Mouse (Mus musculus): ENCODE measurements around the gene Mcm6. TPM values are rescaled to one million over a fixed set of nuclear protein-coding genes. Genes with fewer than 3 reads are reported as not detected.
A peak's percentile ranks its signal among the peaks of the same experiment; 100 is the strongest.

Gene Mcm6
- polyA plus RNA-seq, 1 experiment = 7.3 TPM

- no peak overlapping the region for H3K4me3 ChIP-seq (ENCODE audit: low read depth, low read length)
- TF ChIP-seq POLR2A (IDR thresholded peaks at IDR 0.05; ENCODE audit: low read depth, low read length) (no peak), CTCF (IDR thresholded peaks at IDR 0.05; ENCODE audit: extremely low read depth, insufficient read length, insufficient replicate concordance, low read depth, low read length) (no peak)
- 59% methylated on average over 2 of the region's 2 CpGs for WGBS
- H3K27me3 ChIP-seq (ENCODE audit: control insufficient read depth, insufficient read depth, low read length) = no peaks in the 10 kb centered on the region
- peaks cover 7% of the 10 kb centered on the region for H3K36me3 ChIP-seq (ENCODE audit: control insufficient read depth, insufficient read depth, low read length)
- H3K4me1 ChIP-seq (ENCODE audit: control insufficient read depth, insufficient read depth, insufficient read length, low read length) = peaks cover 4% of the 10 kb centered on the region; the same call in 1 of the 2 replicates
- no peak overlapping the region for H3K27ac ChIP-seq (ENCODE audit: insufficient read depth, low read depth, low read length)
These were observed 1.1 kb upstream of the Mcm6 start for GRCm38 (mm10) chr1:128360601-128361000.

DNA sequence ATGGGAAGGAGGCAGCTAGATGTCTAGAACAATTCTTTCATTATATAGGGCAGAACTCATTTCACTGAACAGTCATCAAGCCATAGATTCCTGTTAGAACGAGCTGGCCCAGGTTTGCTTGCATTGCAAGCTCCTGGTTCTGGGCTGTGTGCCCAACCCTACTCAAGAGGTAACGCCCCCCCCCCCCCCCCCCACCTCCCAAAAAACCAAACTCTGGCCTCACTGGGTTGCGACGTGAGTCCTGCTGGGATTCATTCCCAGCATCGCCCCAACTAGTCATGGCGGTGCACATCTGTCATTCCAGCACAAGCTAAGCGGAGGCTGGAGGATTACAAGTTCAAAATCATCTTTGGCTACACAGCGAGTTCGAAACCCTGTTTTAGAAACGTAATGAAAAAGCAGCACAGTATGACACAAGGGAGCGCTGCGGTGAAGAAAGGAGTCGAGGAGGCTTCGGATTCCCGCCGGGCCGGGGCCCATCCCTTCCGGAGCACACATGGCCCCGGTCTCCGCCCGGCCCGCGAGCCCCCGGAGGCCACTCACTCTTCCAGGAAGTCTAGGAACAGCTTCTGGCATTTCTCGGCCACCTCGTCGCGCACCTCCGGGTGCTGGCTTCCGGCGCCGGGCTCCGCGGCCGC, 429 bp downstream of the Mcm6 start:
- H3K36me3 ChIP-seq (ENCODE audit: control insufficient read depth, insufficient read depth, low read length) = peaks cover 6% of the 10 kb centered on the region
- H3K4me3 ChIP-seq (ENCODE audit: low read depth, low read length) = peak overlapping the region; percentile 99
- WGBS = under 1% methylated on average over 35 of the region's 35 CpGs
- TF ChIP-seq CTCF (IDR thresholded peaks at IDR 0.05; ENCODE audit: extremely low read depth, insufficient read length, insufficient replicate concordance, low read depth, low read length) (no peak), POLR2A (IDR thresholded peaks at IDR 0.05; ENCODE audit: low read depth, low read length) (no peak)
- no peaks in the 10 kb centered on the region for H3K27me3 ChIP-seq (ENCODE audit: control insufficient read depth, insufficient read depth, low read length)
- peak overlapping the region; percentile 32 for H3K27ac ChIP-seq (ENCODE audit: insufficient read depth, low read depth, low read length)
- peaks cover 4% of the 10 kb centered on the region; the same call in 1 of the 2 replicates for H3K4me1 ChIP-seq (ENCODE audit: control insufficient read depth, insufficient read depth, insufficient read length, low read length)

DNA sequence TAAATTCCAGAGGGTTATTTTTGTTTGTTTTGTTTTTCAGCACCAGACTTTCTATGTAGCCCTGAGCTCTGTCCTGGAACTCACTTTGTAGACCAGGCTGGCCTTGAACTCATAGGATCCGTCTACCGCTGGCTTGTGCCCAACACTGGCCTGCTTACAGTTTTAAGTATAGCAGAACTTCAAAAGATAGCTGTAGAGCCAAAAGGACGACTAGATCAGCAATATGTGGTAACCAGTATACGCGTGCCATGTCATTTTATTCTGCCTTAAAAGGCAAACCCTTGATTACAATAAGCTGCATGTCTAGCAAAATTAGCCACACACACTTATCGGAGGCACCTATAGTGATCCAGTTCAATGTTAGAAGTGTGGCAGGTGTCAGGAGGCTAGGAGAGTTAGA, 1.2 kb downstream of the Mcm6 start:
- no peaks in the 10 kb centered on the region for H3K27me3 ChIP-seq (ENCODE audit: control insufficient read depth, insufficient read depth, low read length)
- peaks cover 4% of the 10 kb centered on the region; the same call in 1 of the 2 replicates for H3K4me1 ChIP-seq (ENCODE audit: control insufficient read depth, insufficient read depth, insufficient read length, low read length)
- H3K36me3 ChIP-seq (ENCODE audit: control insufficient read depth, insufficient read depth, low read length) = peaks cover 7% of the 10 kb centered on the region
- H3K27ac ChIP-seq (ENCODE audit: insufficient read depth, low read depth, low read length) = no peak overlapping the region
- WGBS = 13% methylated on average over 6 of the region's 6 CpGs
- H3K4me3 ChIP-seq (ENCODE audit: low read depth, low read length) = no peak overlapping the region
- TF ChIP-seq CTCF (IDR thresholded peaks at IDR 0.05; ENCODE audit: extremely low read depth, insufficient read length, insufficient replicate concordance, low read depth, low read length) (no peak), POLR2A (IDR thresholded peaks at IDR 0.05; ENCODE audit: low read depth, low read length) (no peak)

DNA sequence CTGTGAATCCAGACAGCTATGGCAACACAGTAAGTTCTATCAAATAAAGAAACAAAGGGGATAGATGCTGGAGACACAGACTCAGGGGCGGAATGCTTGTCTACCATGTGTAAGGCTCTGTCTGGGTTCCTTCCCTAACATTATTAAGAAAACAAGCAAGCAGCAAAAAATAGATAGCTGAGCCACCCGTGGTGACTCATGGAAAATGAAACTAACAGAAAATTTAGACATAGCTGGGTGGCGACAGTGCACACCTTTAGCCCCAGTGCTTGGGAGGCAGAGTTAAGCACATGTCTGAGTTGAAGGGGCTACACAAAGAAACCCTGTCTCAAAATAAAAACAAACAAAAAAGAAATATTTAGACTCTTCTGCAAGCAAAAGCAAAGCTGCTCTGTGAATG, 2.0 kb downstream of the Mcm6 start:
- WGBS = 22% methylated on average over 3 of the region's 3 CpGs
- H3K4me1 ChIP-seq (ENCODE audit: control insufficient read depth, insufficient read depth, insufficient read length, low read length) = peaks cover 4% of the 10 kb centered on the region; the same call in 1 of the 2 replicates
- no peak overlapping the region for H3K4me3 ChIP-seq (ENCODE audit: low read depth, low read length)
- TF ChIP-seq POLR2A (IDR thresholded peaks at IDR 0.05; ENCODE audit: low read depth, low read length) (no peak), CTCF (IDR thresholded peaks at IDR 0.05; ENCODE audit: extremely low read depth, insufficient read length, insufficient replicate concordance, low read depth, low read length) (no peak)
- H3K27me3 ChIP-seq (ENCODE audit: control insufficient read depth, insufficient read depth, low read length) = no peaks in the 10 kb centered on the region
- no peak overlapping the region for H3K27ac ChIP-seq (ENCODE audit: insufficient read depth, low read depth, low read length)
- peaks cover 10% of the 10 kb centered on the region for H3K36me3 ChIP-seq (ENCODE audit: control insufficient read depth, insufficient read depth, low read length)

GRCm38 (mm10) chr1:128353092-128353491, 6.4 kb downstream of the Mcm6 start:
- Histone ChIP-seq H3K27ac (ENCODE audit: insufficient read depth, low read depth, low read length) (no peak overlapping the region), H3K36me3 (ENCODE audit: control insufficient read depth, insufficient read depth, low read length) (peaks cover 21% of the 10 kb centered on the region), H3K4me1 (ENCODE audit: control insufficient read depth, insufficient read depth, insufficient read length, low read length) (no peaks in the 10 kb centered on the region), H3K27me3 (ENCODE audit: control insufficient read depth, insufficient read depth, low read length) (no peaks in the 10 kb centered on the region), H3K4me3 (ENCODE audit: low read depth, low read length) (no peak overlapping the region)
- TF ChIP-seq POLR2A (IDR thresholded peaks at IDR 0.05; ENCODE audit: low read depth, low read length) (no peak), CTCF (IDR thresholded peaks at IDR 0.05; ENCODE audit: extremely low read depth, insufficient read length, insufficient replicate concordance, low read depth, low read length) (no peak)
- whole genome bisulfite sequencing = 64% methylated on average over 3 of the region's 3 CpGs

DNA sequence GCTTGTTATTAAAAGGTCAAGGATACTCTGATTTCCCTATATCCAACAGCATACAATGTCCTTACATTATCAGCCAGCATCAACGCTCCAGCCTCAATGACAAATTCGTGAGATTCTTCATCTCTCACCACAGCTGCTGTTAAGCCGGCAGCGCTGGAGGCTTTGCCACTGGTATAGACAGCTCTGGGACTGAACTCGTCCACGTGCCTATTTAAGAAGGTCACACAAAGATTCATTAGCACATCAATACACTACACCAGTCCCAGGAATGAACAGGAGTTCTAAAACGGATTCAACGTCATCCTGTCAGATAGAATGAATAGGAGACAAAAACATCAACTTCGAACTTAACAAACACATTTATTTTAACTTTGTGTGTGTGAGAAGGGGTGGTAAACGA, 15.2 kb downstream of the Mcm6 start:
- Histone ChIP-seq H3K27ac (ENCODE audit: insufficient read depth, low read depth, low read length) (no peak overlapping the region), H3K36me3 (ENCODE audit: control insufficient read depth, insufficient read depth, low read length) (peaks cover 48% of the 10 kb centered on the region)
- 87% methylated on average over 10 of the region's 10 CpGs for WGBS

DNA sequence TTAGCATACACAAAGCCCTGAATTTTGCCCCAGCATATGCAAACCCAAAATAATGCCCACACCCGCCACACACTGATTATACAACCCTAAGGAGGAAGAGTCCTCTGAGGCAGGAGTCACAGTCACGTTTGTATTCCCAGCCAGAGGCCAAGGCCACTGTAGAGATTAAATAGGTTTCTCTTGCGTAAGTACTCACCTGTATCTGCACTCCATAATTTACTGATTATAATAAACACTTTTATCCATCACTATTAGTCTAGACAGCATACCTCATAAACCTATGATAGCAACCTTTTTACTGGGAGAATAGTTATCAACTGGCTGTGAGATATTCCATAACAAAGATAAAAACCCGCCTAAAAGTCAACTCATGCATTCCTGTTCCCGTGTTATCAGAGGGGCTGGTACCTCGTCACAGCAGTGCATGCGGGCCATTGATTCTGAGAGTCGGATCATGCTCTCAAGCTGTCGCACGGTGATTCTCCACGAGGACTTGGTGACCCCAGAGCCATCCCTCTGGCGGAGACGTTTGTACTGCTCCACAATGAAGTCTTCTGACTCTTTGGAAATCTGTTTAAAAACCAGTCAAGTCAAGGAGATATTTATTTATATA, 21.6 kb downstream of the Mcm6 start:
- Histone ChIP-seq H3K4me3 (ENCODE audit: low read depth, low read length) (no peak overlapping the region), H3K27ac (ENCODE audit: insufficient read depth, low read depth, low read length) (no peak overlapping the region), H3K27me3 (ENCODE audit: control insufficient read depth, insufficient read depth, low read length) (no peaks in the 10 kb centered on the region), H3K36me3 (ENCODE audit: control insufficient read depth, insufficient read depth, low read length) (peaks cover 46% of the 10 kb centered on the region), H3K4me1 (ENCODE audit: control insufficient read depth, insufficient read depth, insufficient read length, low read length) (peaks cover 3% of the 10 kb centered on the region; the same call in 1 of the 2 replicates)
- 44% methylated on average over 13 of the region's 13 CpGs for WGBS
- no peak for TF ChIP-seq CTCF (IDR thresholded peaks at IDR 0.05; ENCODE audit: extremely low read depth, insufficient read length, insufficient replicate concordance, low read depth, low read length)
- TF ChIP-seq POLR2A (IDR thresholded peaks at IDR 0.05; ENCODE audit: low read depth, low read length) = no peak

More for the DNA sequence above, 15.2 kb downstream of the Mcm6 start:
- Histone ChIP-seq H3K4me1 (ENCODE audit: control insufficient read depth, insufficient read depth, insufficient read length, low read length) (no peaks in the 10 kb centered on the region), H3K27me3 (ENCODE audit: control insufficient read depth, insufficient read depth, low read length) (no peaks in the 10 kb centered on the region), H3K4me3 (ENCODE audit: low read depth, low read length) (no peak overlapping the region)
- TF ChIP-seq POLR2A (IDR thresholded peaks at IDR 0.05; ENCODE audit: low read depth, low read length) (no peak), CTCF (IDR thresholded peaks at IDR 0.05; ENCODE audit: extremely low read depth, insufficient read length, insufficient replicate concordance, low read depth, low read length) (no peak)

Data from small intestine, adult 2 months (tissue).